Mouse (Mus musculus): ENCODE measurements at regions not wholly inside any gene's neighbourhood (a gene's known extent, or its start where the extent isn't known, plus 50 kb on each side); places are given as distances from the start of the nearest gene placed in this dataset.

GRCm38 (mm10) chr12:104637046-104638032 is 114.4 kb downstream of the Dicer1 start:
- no peak for DNase-seq

GRCm38 (mm10) chr12:104636474-104636873 is 115.3 kb downstream of the Dicer1 start:
- Histone ChIP-seq H3K4me2 (ENCODE audit: low read depth, low read length) (no peak overlapping the region), H3K4me1 (ENCODE audit: insufficient read depth) (no peaks in the 10 kb centered on the region), H3K27ac (ENCODE audit: low read depth) (no peak overlapping the region), H3K9me3 (ENCODE audit: low read length) (no peaks in the 10 kb centered on the region), H3K9ac (replicated peaks) (no peak overlapping the region), H3K4me3 (ENCODE audit: low read depth, low read length) (no peak overlapping the region), H3K36me3 (replicated peaks; ENCODE audit: insufficient read depth, low read length) (no peaks in the 10 kb centered on the region), H3K27me3 (ENCODE audit: insufficient read depth, low read length) (peaks cover 20% of the 10 kb centered on the region; the same call in 1 of the 2 replicates)
- no peak for ATAC-seq
- DNase-seq = no peak
- WGBS (ENCODE audit: insufficient replicate concordance) = 54% methylated on average over 12 of the region's 12 CpGs
- no peak for TF ChIP-seq EP300 (IDR thresholded peaks at IDR 0.05; ENCODE audit: low read depth)
- TF ChIP-seq CTCF (IDR thresholded peaks at IDR 0.05; ENCODE audit: low read depth) = no peak

More at GRCm38 (mm10) chr12:104637046-104638032, 114.4 kb downstream of the Dicer1 start:
- TF ChIP-seq EP300 (IDR thresholded peaks at IDR 0.05; ENCODE audit: low read depth) (no peak), CTCF (IDR thresholded peaks at IDR 0.05; ENCODE audit: low read depth) (no peak)
- no peak overlapping the region for H3K4me2 ChIP-seq (ENCODE audit: low read depth, low read length)
- 3% methylated on average over 33 of the region's 33 CpGs for WGBS (ENCODE audit: insufficient replicate concordance)
- H3K36me3 ChIP-seq (replicated peaks; ENCODE audit: insufficient read depth, low read length) = no peaks in the 10 kb centered on the region
- H3K27me3 ChIP-seq (ENCODE audit: insufficient read depth, low read length) = peaks cover 20% of the 10 kb centered on the region; the same call in 1 of the 2 replicates
- H3K9ac ChIP-seq (replicated peaks) = no peak overlapping the region
- no peak for ATAC-seq
- H3K9me3 ChIP-seq (ENCODE audit: low read length) = no peaks in the 10 kb centered on the region
- H3K4me3 ChIP-seq (ENCODE audit: low read depth, low read length) = no peak overlapping the region
- no peak overlapping the region for H3K27ac ChIP-seq (ENCODE audit: low read depth)
- H3K4me1 ChIP-seq (ENCODE audit: insufficient read depth) = no peaks in the 10 kb centered on the region

- no peak overlapping the region for H3K9ac ChIP-seq (replicated peaks)
- peaks cover 20% of the 10 kb centered on the region; the same call in 1 of the 2 replicates for H3K27me3 ChIP-seq (ENCODE audit: insufficient read depth, low read length)
- H3K4me3 ChIP-seq (ENCODE audit: low read depth, low read length) = no peak overlapping the region
- no peak overlapping the region for H3K27ac ChIP-seq (ENCODE audit: low read depth)
- H3K36me3 ChIP-seq (replicated peaks; ENCODE audit: insufficient read depth, low read length) = no peaks in the 10 kb centered on the region
- no peaks in the 10 kb centered on the region for H3K4me1 ChIP-seq (ENCODE audit: insufficient read depth)
- DNase-seq (no peak), ATAC-seq (no peak)
- no peak for TF ChIP-seq EP300 (IDR thresholded peaks at IDR 0.05; ENCODE audit: low read depth)
- TF ChIP-seq CTCF (IDR thresholded peaks at IDR 0.05; ENCODE audit: low read depth) = no peak
- no peaks in the 10 kb centered on the region for H3K9me3 ChIP-seq (ENCODE audit: low read length)
- H3K4me2 ChIP-seq (ENCODE audit: low read depth, low read length) = no peak overlapping the region
- WGBS (ENCODE audit: insufficient replicate concordance) = 81% methylated on average over 10 of the region's 10 CpGs
Observed at GRCm38 (mm10) chr12:104634818-104635217, 116.9 kb downstream of the Dicer1 start.

- Histone ChIP-seq H3K36me3 (replicated peaks; ENCODE audit: insufficient read depth, low read length) (no peaks in the 10 kb centered on the region), H3K27me3 (ENCODE audit: insufficient read depth, low read length) (no peaks in the 10 kb centered on the region), H3K4me2 (ENCODE audit: low read depth, low read length) (no peak overlapping the region), H3K9me3 (ENCODE audit: low read length) (no peaks in the 10 kb centered on the region), H3K4me3 (ENCODE audit: low read depth, low read length) (no peak overlapping the region), H3K4me1 (ENCODE audit: insufficient read depth) (no peaks in the 10 kb centered on the region), H3K27ac (ENCODE audit: low read depth) (no peak overlapping the region), H3K9ac (replicated peaks) (no peak overlapping the region)
- no peak for DNase-seq
- ATAC-seq = no peak
- 76% methylated on average over 3 of the region's 3 CpGs for WGBS (ENCODE audit: insufficient replicate concordance)
- no peak for TF ChIP-seq EP300 (IDR thresholded peaks at IDR 0.05; ENCODE audit: low read depth)
- TF ChIP-seq CTCF (IDR thresholded peaks at IDR 0.05; ENCODE audit: low read depth) = no peak
Observed at GRCm38 (mm10) chr12:104630590-104630989, 121.2 kb downstream of the Dicer1 start.

GRCm38 (mm10) chr12:104629449-104629848 is 122.3 kb downstream of the Dicer1 start:
- DNase-seq (no peak), ATAC-seq (no peak)
- H3K27me3 ChIP-seq (ENCODE audit: insufficient read depth, low read length) = no peaks in the 10 kb centered on the region
- 77% methylated on average over 2 of the region's 2 CpGs for WGBS (ENCODE audit: insufficient replicate concordance)
- no peaks in the 10 kb centered on the region for H3K4me1 ChIP-seq (ENCODE audit: insufficient read depth)
- TF ChIP-seq CTCF (IDR thresholded peaks at IDR 0.05; ENCODE audit: low read depth) (no peak), EP300 (IDR thresholded peaks at IDR 0.05; ENCODE audit: low read depth) (no peak)
- H3K9me3 ChIP-seq (ENCODE audit: low read length) = no peaks in the 10 kb centered on the region
- no peak overlapping the region for H3K4me3 ChIP-seq (ENCODE audit: low read depth, low read length)
- H3K27ac ChIP-seq (ENCODE audit: low read depth) = no peak overlapping the region
- H3K4me2 ChIP-seq (ENCODE audit: low read depth, low read length) = no peak overlapping the region
- no peak overlapping the region for H3K9ac ChIP-seq (replicated peaks)
- H3K36me3 ChIP-seq (replicated peaks; ENCODE audit: insufficient read depth, low read length) = no peaks in the 10 kb centered on the region

- no peaks in the 10 kb centered on the region for H3K27me3 ChIP-seq (ENCODE audit: insufficient read depth, low read length)
- no peak overlapping the region for H3K9ac ChIP-seq (replicated peaks)
- 64% methylated on average over 5 of the region's 5 CpGs for WGBS (ENCODE audit: insufficient replicate concordance)
- no peaks in the 10 kb centered on the region for H3K9me3 ChIP-seq (ENCODE audit: low read length)
- no peak for ATAC-seq
- H3K36me3 ChIP-seq (replicated peaks; ENCODE audit: insufficient read depth, low read length) = no peaks in the 10 kb centered on the region
- H3K4me2 ChIP-seq (ENCODE audit: low read depth, low read length) = no peak overlapping the region
- no peaks in the 10 kb centered on the region for H3K4me1 ChIP-seq (ENCODE audit: insufficient read depth)
- H3K4me3 ChIP-seq (ENCODE audit: low read depth, low read length) = no peak overlapping the region
- no peak for DNase-seq
- no peak overlapping the region for H3K27ac ChIP-seq (ENCODE audit: low read depth)
- TF ChIP-seq CTCF (IDR thresholded peaks at IDR 0.05; ENCODE audit: low read depth) (no peak), EP300 (IDR thresholded peaks at IDR 0.05; ENCODE audit: low read depth) (no peak)
Observed at GRCm38 (mm10) chr12:104626054-104626453, 125.7 kb downstream of the Dicer1 start.

All from liver, postnatal 0 days (tissue).